Mouse (Mus musculus) liver, adult 2 months (tissue): ENCODE data around the gene Deup1.

ENCODE experiments used
- CTCF ChIP-seq: fragments of 200-500 bp; IDR thresholded peaks from 2 replicates; pipeline ENCODE4 v1.5.1; 2011; ENCODE audit warnings: low read depth, low read length, control low read depth
- POLR2A ChIP-seq: fragments of 200-500 bp; IDR thresholded peaks from 2 replicates; pipeline ENCODE4 v1.6.1; 2011; ENCODE audit warnings: low read length, control low read depth; ENCODE audit not compliant: insufficient read depth; ENCODE audit errors: extremely low read depth

GRCm38 (mm10) chr9:15527846-15528245 lies 99.9 kb downstream of the Deup1 start:
- TF ChIP-seq POLR2A (no peak), CTCF (no peak)
